Mouse (Mus musculus) c-Kit-positive CD71-positive TER-119-negative erythroid progenitor cells, embryonic 14.5 days (primary cell): ENCODE measurements at regions not wholly inside any gene's neighbourhood (a gene's known extent, or its start where the extent isn't known, plus 50 kb on each side); places are given as distances from the start of the nearest gene placed in this dataset.

ENCODE experiments used
- DNase-seq: peaks from one replicate; pipeline ENCODE4 v3.0.0-alpha.2; 2013; ENCODE audit warnings: low read depth

DNA sequence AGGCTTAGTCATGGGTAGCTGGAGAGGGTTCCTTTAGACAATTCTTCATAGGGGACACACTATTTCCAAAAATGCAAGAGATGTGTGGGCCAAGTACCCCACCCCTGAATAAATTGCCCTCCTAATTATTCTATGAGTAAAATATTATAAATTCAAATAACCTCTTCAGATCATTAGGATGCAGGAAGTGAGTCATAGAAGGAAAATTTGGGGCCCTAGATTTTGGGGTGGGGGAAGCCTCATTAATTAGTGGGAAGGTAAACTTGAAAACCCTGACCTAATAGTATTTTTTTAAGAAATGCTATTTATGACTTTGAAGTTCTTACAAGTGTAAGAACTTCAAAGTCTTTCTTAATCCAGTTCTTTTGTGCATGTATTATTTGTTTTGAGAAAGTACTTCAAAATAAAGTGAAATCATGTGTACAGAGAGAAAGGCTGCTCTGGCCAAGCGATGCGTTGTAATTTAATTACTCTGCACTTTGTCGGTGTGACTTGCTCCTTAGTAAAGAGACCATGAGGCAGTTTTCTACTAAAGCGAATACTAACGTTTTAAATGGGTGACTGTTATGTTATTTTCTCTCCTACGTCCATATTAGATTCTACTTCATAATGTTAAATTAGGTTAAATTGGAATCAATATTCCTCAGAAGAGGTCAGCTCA lies 200.6 kb downstream of the Tgfb2 start:
- no peak for DNase-seq

DNA sequence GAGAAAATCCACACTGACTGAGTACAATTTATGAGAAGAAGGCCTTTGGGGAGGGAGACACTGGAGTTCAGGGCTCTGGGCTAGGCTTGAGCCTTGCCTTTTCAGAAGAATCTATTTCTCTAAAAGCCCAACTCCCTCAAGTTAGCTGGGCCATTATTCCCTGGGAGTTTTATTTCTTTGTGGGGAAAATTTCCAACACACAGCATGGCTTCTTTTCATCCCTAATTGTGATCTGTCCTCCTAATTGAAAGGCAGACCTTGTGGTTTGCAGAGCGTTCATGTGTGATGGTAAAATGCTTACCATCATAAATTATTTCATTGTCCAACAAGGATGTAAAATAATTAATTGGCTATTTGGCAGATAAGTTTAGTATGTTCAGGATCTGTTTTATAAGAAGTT lies 204.1 kb downstream of the Tgfb2 start:
- no peak for DNase-seq

DNA sequence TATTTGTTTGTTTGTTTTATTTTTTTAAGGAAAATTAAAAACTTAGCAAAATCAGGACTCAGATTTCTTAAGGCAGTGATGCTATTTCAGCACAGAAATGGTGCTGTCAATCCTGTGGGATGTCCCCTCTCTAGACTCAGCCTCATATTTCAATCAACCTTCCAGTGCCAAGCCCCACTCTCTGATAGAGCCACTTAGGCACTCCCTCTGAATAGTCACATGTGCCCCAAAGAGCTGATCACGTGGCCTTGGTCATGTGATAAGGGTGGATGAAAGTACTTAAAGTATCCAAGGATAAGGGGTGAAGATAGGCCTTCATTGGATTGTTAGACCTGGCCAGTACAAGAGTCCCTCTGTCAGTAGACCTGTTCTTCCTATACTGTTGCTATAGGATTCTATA lies 207.9 kb downstream of the Tgfb2 start:
- no peak for DNase-seq

DNA sequence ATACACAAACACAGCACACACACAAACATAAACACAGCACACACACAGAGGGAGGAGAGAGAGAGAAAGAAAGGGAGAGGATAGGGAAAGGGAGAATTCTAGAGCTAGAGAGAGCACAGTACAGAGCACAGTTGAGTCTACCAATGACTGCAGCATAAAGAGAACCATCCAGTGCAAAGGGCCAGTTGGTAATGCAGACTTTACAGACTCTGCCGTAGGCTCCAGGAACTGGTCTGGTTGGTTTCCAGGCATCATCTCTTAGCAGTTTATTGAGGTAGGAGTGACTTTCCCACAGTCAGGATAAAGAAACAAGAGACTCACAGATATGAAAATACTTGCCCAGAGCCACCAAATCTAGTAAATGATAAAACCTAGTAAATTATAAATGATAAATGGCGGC lies 208.5 kb downstream of the Tgfb2 start:
- no peak for DNase-seq

DNA sequence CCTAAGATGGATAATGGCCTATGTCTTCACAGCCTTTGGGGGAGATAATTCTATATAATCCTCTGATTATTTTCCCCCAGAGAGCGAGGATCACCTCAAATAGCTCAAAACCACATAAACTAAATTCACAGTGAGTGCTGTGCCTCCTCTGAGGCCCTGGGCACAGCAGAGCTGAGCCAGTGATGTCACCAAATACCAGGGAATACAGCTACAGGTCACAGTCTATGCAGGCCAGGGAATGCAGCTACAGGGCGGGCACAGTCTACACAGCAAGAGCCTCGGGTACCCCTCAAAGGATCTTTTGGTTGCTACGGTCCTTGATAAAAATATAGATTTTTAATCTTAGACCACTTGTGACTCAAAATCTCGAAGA lies 211.4 kb downstream of the Tgfb2 start:
- DNase-seq, result no peak

DNA sequence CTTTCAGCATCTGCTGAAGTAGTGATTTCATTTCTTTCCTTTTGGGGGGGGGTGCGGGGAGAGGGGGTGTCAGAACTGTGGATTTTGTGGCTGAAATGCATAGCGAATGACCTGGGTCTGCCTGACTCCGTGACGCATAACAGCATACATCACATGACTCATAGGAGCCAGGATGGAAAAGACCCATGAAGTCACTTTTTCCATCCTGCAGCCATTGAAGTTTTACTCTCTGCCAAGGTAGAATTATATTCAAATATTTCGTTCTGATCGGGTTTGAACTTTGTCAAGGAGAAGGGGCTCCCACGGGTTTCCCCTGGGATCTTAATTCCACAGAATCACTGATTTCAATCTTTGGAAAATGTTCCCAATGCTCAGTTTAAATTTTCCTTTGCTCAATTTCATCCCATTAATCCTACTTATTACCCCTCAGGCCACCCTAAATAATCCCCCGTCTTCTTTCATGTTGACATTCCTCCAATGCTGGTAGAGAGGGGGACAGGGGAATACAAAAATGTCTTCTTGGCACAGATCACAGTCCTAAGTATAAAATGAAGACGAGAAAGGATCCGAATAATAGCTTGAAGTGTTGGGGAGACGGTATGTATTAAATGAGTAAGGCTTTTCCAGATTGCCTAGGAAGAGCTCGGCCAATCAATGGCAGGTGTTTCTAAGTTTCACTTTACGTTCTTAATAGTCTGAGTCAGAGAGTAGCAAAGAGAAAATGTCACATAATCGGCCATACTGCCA lies 212.0 kb downstream of the Tgfb2 start:
- no peak for DNase-seq

DNA sequence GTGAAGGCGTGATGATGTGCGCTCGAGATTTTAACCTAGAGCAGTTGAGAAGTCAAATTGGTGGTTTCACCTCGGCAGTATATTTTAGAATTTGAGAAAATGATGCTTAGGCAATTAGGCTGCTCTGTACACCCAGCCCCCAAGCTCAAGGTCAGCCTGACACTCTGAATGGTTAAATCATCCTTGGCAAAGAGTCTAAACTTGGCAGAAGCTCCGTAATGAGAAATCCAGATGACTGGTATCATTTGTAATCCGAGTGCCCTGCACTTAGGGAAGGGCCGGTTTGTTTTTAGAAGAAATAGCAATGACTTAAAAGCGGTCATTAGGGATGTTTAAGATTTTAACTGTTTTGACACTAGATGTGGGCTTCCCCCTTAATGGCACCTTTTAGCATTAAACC lies 223.6 kb downstream of the Tgfb2 start:
- DNase-seq, result no peak

DNA sequence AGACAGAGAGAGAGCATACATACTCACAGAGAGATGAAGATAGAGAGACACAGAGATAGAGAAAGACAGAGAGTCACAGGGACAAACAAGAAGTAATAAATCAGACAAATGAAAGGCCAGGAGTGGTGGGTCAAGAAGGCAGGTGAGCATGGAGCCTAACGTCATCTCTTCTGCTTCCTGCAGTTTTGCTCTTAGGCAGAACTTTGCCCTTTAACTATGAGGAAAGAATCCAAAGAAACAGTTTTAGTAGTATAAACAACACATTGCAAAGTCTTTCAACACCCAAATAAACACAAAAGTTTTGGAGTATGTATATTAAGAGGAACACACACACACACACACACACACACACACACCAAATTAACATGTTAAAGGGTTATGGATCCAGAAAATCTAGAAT lies 225.8 kb downstream of the Tgfb2 start:
- DNase-seq, result no peak

DNA sequence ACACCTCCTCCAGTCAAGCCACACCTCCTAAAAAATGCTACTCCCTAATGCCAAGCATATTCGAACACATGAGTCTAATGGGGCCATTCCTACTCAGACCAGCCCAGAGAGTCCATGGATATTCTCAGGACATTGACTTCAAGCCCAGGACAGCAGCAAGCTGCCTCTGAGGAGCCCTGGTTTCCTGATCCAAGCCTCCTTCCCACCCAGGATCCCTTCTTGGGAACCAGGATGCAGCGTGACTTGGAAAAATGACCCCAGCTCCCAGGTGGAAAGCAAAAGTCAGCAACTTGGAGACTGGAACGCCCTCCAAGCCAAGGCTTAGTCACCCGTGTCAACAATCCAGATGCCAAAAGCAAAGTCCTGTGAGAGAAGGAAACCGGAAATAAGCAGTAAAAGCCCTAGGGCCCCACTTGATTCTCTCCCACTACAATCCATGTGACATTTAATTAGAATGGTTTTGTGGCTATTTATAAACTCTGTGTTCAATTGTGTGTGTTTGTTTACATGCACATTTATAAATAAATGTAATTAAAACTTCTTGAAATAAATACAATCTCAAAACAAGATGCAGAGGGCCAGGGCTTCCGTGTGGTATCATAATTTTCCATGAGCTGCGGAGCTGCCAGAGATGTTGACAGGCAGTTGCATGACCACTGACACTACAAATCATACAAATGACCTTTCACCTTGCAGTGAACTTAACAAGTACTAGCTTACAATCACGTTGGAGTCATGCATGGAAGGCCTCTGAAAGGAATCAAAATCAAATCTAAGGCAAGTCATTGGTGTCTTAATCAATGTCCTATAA lies 227.2 kb downstream of the Tgfb2 start:
- DNase-seq, result no peak

DNA sequence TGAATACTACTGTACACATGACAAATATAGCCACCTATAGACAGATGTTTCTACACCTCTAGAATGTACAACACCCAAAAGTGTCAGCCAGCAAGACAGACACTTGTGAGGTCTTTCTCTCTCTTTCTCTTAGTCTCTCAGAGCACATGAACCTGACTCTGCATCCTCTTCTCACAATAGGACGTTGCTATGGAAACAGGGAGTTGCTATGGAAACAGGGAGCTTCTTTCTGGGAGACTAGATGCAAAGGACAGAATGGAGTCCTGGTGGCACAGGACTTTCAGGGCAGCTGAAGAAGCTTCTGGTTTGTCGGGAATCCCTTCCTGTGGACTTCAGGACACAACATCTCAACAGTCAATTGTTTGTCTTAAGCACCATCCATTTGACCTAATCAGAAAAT lies 230.9 kb downstream of the Tgfb2 start:
- no peak for DNase-seq

DNA sequence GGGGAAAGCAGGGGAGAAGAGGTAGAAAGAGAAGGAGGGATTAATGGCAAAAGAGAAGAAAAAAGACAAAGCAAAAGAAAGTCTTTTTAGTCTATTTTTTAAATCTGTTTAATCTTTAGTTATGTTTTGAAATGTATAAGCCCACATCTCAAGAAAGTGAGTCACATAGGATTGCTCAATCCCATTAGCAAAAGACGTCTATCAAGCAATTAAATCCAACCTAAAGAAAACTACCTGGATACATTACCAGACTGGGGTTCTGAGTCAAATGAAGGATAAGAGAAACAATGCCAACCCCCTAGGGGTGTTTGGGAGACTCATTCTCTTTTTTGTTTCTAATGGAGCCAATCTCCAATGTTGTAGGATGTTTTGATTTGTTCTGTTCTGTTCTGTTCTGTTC lies 231.4 kb downstream of the Tgfb2 start:
- DNase-seq, result no peak

DNA sequence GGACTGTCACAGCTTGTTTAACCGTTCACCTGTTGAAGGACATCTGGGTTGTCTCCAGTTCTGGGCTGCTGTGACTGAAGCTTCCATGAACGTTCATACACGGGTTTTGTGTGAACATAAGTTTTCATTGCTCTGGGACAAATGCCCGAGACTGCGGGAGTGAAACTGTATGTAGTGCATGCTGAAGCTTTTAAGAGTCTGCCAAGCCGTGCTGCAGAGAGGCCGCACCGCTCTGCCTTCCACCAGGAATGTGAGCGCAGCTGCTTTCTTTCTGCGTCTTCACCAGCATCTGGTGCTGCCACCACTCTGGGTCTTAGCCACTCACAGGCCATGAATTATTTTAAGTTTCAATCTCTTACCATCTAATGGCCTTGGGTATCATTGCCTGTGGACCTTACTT lies 232.8 kb downstream of the Tgfb2 start:
- DNase-seq, result no peak

DNA sequence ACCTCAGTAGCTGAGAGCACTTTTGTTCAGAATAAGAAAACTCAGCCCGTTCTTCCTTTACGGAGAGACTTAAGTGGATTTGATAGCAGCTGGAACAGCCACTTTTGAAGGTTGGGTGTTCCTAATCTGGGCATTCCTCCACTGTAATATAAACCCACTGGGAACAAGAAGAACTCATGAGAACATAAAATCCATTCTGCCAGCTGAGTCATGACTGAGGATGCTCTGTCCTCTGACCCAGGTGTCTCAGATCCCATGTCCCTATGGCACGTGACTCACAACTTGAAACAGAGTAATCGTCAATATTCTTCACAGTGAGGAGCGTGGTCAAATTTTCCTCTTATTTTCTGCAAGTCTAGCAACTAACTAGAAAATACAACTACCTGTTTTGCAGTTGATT lies 240.3 kb downstream of the Tgfb2 start:
- no peak for DNase-seq

DNA sequence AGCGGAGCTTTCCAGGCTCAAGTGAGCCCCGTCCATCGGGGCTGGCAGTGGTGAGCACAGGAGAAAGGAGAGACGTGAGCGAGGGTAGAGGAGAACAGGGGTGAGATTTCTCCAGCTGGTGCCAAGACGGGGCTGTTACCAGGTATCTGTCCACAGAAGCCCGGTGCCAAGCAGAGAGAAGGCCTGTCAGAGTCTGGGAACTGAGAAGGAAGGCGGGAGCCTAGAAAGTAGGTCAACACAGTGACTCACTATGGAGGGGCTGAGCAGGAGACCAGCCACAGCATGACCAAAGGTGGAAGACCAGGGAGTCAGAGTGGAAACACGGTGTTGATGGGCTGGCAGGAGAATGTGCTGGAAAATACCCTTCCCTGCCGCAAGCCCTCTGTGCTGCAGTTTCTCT lies 245.0 kb downstream of the Tgfb2 start:
- DNase-seq, result no peak

DNA sequence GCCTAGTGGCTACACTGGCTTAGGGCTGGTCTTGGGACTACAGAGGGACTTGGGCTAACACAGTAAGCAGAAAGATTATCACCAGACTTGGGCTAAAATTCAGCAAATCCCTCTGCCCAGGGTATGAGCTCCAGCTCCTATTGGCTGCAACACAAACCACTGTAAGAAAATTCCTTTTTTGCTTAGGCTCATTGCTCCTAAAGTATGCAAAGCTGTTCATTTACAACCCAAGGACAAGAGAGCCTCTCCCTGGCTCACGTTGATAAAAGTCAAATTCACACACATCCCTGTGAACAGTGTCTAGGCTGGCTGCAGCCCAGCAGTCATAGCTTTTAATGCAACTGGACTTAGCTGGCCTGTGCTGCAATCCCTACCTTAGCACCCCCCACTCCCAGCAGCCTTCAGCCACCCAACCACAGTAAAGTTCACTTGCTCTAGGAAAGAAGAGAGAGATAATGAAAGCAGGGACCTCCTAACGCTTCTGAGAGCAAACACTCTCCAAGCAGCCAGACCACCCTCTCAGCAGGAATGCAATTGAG lies 247.6 kb downstream of the Tgfb2 start:
- no peak for DNase-seq

DNA sequence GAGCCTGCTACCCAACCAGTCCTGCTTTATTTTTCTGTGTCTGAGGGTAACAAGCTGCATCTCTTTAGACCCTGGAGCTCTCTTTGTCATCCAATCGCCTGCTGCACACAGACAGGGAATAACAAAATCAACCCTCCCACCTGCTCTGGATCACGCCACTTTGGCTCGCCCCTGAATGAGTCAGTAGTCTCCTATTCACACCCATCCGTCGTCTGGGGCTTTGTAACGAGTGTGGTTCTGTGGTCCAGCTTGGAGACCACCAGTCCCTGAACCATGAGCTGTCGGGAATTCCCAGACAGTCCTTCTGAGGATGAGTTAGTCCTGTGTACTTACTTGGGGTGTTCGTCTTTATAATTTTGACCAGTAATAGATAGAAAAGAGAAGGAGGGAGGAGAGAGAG lies 248.7 kb downstream of the Tgfb2 start:
- DNase-seq, result no peak

DNA sequence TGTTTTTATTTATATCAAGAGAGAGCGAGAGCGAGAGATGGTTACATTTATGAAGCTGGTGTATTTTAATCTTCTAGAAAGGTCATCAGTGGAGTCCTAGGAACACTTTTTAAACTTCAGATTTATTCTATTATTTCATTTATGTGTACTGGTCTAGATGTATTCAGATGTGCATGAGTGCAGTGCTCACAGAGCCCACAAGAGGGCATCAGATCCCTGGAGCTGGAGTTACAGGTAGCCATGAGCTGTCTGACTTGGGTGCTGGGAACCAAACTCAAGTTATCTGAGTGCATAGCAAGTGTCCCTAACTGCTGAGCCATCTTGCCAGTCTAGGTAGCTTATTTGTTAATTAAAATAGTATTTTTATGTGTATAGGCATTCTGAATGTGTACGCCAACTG lies 249.7 kb downstream of the Tgfb2 start:
- peak; percentile 1 for DNase-seq

DNA sequence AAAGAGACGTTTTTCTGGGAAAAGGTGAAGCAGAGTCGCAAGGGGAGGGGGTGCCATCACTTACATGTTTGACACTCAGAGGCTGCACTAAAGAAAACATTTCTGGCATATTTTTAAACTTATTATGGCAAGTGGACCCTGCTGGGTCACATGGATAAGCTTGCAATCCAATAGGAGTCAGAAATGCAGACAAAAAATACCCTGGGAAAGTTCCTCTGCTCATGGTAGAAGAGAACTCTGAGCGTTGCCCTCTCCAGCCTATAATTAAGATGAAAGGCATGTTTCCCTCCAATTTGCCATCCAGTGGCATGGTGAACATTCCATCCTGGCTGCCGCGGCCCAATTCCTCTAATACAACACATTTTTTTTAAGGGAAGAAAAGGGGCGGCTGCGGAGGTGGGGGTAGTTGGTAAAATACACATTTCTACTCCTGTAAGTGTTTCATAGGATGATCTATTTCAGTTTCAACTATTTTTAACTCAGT lies 250.6 kb downstream of the Tgfb2 start:
- no peak for DNase-seq

DNA sequence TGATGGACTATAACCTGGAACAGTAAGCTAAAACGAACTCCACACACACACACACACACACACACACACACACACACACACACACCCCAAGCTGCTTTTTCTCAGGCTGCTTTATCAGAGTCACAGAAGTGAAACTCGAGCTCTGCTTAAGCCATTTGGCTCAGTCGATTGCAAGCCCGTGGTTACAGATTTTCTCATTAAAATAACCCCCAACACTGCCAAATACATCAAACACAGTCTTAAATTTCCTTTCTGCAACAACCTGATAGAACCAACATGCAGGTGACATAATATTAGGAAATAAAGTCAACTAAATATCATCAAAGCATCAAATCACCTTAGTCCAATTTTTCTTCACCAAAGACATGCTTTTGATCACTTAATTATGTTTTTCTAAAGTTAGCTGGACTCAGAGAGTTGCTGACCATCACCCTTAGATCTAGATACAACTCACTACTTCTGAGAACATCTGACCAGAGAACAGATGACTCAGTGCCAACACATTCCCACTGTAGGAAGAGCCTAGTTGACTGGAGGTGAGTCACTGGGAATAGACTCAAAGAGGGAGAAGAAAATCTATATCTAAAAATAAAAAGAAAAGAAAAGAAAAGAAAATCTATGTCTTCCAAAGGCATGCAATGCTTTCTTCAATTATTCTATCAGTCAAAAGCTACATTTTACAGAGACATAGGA lies 251.2 kb downstream of the Tgfb2 start:
- no peak for DNase-seq

DNA sequence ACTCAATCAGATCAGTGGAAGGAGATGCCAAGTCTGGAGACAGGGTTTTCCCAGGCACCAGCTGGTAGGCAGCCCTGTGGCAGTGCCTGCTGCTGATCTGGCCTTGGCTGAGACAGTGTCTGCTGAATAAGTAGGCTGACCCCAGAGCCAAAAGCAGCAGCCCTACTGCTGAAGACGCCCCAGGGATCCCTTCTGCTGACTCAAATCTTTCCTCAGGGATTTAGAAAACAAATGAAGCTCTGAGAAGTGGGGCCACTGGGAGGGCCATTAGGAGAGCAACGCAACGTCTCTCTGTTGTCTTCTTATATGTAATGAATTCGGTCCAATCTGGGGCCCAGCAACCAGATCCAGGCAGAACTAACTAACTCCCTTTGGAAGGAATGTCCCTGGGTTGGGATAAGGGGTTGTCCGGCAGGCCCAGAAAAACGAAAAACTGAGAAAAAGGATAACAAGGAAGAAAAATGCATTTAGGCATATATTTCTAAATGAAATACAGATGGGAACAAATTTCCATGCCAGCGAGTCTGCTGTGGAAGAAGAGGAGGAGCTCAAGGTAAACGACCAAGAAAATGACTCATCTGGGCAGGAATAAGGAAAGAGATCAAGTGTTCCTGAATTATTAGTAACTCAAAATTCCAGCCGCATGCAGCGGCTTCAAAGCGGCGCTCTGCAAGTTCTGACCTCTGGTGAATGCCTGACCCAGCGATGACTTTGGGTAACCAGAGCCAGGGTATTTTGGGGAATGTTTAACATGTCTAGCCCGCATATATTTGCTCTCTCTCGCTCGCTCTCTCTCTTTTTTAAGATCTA lies 256.7 kb downstream of the Tgfb2 start:
- no peak for DNase-seq

DNA sequence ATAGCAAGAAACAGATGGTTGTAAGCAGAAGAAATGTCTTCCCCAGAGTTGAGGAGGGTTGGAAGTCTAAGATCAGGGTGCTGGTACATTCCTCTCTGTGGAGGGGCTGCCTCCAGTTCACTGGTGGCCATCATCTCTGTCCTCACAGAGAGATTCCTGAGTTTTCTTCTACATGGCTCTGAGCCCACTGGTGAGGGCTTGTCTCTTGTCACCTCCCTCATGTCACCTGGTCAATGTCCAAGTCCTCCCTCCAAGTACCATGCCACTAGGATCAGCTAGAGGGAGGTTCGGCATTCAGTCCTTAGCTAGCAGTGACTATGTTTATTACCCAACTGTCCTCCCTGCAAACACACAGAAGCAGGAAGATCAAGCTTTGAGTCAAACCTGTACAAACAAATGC lies 258.3 kb downstream of the Tgfb2 start:
- DNase-seq, result no peak
